Mouse (Mus musculus) neural tube, embryonic 13.5 days (tissue): ENCODE data around the gene Zfp462. TPM values are rescaled to one million over a fixed set of nuclear protein-coding genes. Genes with fewer than 3 reads are reported as not detected.

ENCODE experiments used
- ATAC-seq: fragments of 200-750 bp; cut with Nextera tagmentation; 2 replicates; pipeline ENCODE4 v1.8.0; 2017; ENCODE audit warnings: low read depth, mild to moderate bottlenecking, moderate TSS enrichment, moderate library complexity
- H3K27ac ChIP-seq: fragments of 300-500 bp; sonication (generic); replicated peaks from 2 replicates; pipeline ENCODE4 v1.5.1; 2015; ENCODE audit warnings: moderate library complexity, mild to moderate bottlenecking, inconsistent platforms
- H3K27me3 ChIP-seq: fragments of 300-500 bp; sonication (generic); 2 replicates; pipeline ENCODE4 v1.6.1; 2015; ENCODE audit warnings: mild to moderate bottlenecking, inconsistent platforms
- H3K36me3 ChIP-seq: fragments of 300-500 bp; sonication (generic); 2 replicates; pipeline ENCODE4 v1.6.1; 2015; ENCODE audit warnings: mild to moderate bottlenecking, inconsistent platforms
- H3K4me1 ChIP-seq: fragments of 300-500 bp; sonication (generic); replicated peaks from 2 replicates; pipeline ENCODE4 v1.6.1; 2015; ENCODE audit warnings: inconsistent platforms
- H3K4me2 ChIP-seq: fragments of 300-500 bp; sonication (generic); 2 replicates; pipeline ENCODE4 v1.6.1; 2015; ENCODE audit warnings: inconsistent platforms, mild to moderate bottlenecking, moderate library complexity
- H3K4me3 ChIP-seq: fragments of 300-500 bp; sonication (generic); 2 replicates; pipeline ENCODE4 v1.5.1; 2015; ENCODE audit warnings: mild to moderate bottlenecking, inconsistent platforms
- H3K9ac ChIP-seq: fragments of 300-500 bp; sonication (generic); 2 replicates; pipeline ENCODE4 v1.6.1; 2015; ENCODE audit warnings: moderate library complexity, mild to moderate bottlenecking, inconsistent platforms
- H3K9me3 ChIP-seq: fragments of 300-500 bp; sonication (generic); 2 replicates; pipeline ENCODE4 v1.6.1; 2016; ENCODE audit warnings: inconsistent platforms
- WGBS: fragments of 180-500 bp; shearing (Covaris S2); methylation state at CpG from one replicate; pipeline ENCODE4 v1.1.7; 2015; 5-methylcytosine and 5-hydroxymethylcytosine counted together
- polyA plus RNA-seq: library from polyadenylated mRNA; unstranded; fragments of >200 nt; fragmentation: Nextera tagmentation; extraction: Ambion mirVana; gene quantifications from 2 replicates; pipeline ENCODE4 v1.2.1, GENCODE M21; 2015

The Zfp462 gene
- polyA plus RNA-seq, 1 experiment from 2014 or later, result 15.3 TPM

- H3K36me3 ChIP-seq, result no peaks in the 10 kb centered on the region
- 87% methylated on average over 9 of the region's 9 CpGs for WGBS
Observed at GRCm38 (mm10) chr4:55101601-55102000, 156.8 kb downstream of the Zfp462 start.

GRCm38 (mm10) chr4:55102382-55102781 is 157.5 kb downstream of the Zfp462 start:
- H3K36me3 ChIP-seq, result no peaks in the 10 kb centered on the region
- H3K27me3 ChIP-seq, result no peaks in the 10 kb centered on the region
- no peak overlapping the region for H3K4me3 ChIP-seq
- 90% methylated on average over 3 of the region's 3 CpGs for WGBS
- H3K9me3 ChIP-seq, result no peaks in the 10 kb centered on the region
- ATAC-seq, result no peak
- H3K9ac ChIP-seq, result no peak overlapping the region
- no peak overlapping the region for H3K27ac ChIP-seq
- peaks cover 13% of the 10 kb centered on the region for H3K4me1 ChIP-seq
- H3K4me2 ChIP-seq, result no peak overlapping the region

More at GRCm38 (mm10) chr4:55101601-55102000, 156.8 kb downstream of the Zfp462 start:
- H3K4me1 ChIP-seq, result peaks cover 15% of the 10 kb centered on the region
- no peak overlapping the region for H3K4me3 ChIP-seq
- no peak overlapping the region for H3K9ac ChIP-seq
- no peak overlapping the region for H3K27ac ChIP-seq
- H3K27me3 ChIP-seq, result no peaks in the 10 kb centered on the region
- ATAC-seq, result no peak
- H3K4me2 ChIP-seq, result no peak overlapping the region
- H3K9me3 ChIP-seq, result no peaks in the 10 kb centered on the region

- H3K9ac ChIP-seq, result no peak overlapping the region
- no peaks in the 10 kb centered on the region for H3K9me3 ChIP-seq
- no peak overlapping the region for H3K4me3 ChIP-seq
- WGBS, result 82% methylated on average over 3 of the region's 3 CpGs
- H3K36me3 ChIP-seq, result no peaks in the 10 kb centered on the region
- no peak overlapping the region for H3K4me2 ChIP-seq
- no peak overlapping the region for H3K27ac ChIP-seq
- H3K27me3 ChIP-seq, result no peaks in the 10 kb centered on the region
- ATAC-seq, result no peak
- peaks cover under 1% of the 10 kb centered on the region for H3K4me1 ChIP-seq
Observed at GRCm38 (mm10) chr4:55103575-55103974, 158.7 kb downstream of the Zfp462 start.

GRCm38 (mm10) chr4:55117839-55118487 is 173.1 kb downstream of the Zfp462 start:
- Histone ChIP-seq H3K4me3 (no peak overlapping the region), H3K9ac (no peak overlapping the region), H3K27me3 (no peaks in the 10 kb centered on the region), H3K4me2 (no peak overlapping the region), H3K27ac (no peak overlapping the region), H3K36me3 (no peaks in the 10 kb centered on the region), H3K9me3 (no peaks in the 10 kb centered on the region), H3K4me1 (no peaks in the 10 kb centered on the region)
- 55% methylated on average over 10 of the region's 10 CpGs for WGBS
- no peak for ATAC-seq

GRCm38 (mm10) chr4:55121126-55121525 is 176.3 kb downstream of the Zfp462 start:
- Histone ChIP-seq H3K4me1 (no peaks in the 10 kb centered on the region), H3K27me3 (no peaks in the 10 kb centered on the region), H3K36me3 (no peaks in the 10 kb centered on the region), H3K4me2 (no peak overlapping the region), H3K27ac (no peak overlapping the region), H3K9ac (no peak overlapping the region), H3K9me3 (no peaks in the 10 kb centered on the region), H3K4me3 (no peak overlapping the region)
- no peak for ATAC-seq
- WGBS, result 73% methylated on average over 2 of the region's 2 CpGs

- ATAC-seq, result no peak
- WGBS, result 33% methylated on average over 6 of the region's 6 CpGs
- Histone ChIP-seq H3K9ac (no peak overlapping the region), H3K4me2 (no peak overlapping the region), H3K27me3 (no peaks in the 10 kb centered on the region), H3K4me3 (no peak overlapping the region), H3K9me3 (no peaks in the 10 kb centered on the region), H3K27ac (no peak overlapping the region), H3K4me1 (no peaks in the 10 kb centered on the region), H3K36me3 (no peaks in the 10 kb centered on the region)
Observed at GRCm38 (mm10) chr4:55121952-55122351, 177.1 kb downstream of the Zfp462 start.

- Histone ChIP-seq H3K9ac (no peak overlapping the region), H3K36me3 (no peaks in the 10 kb centered on the region), H3K27me3 (no peaks in the 10 kb centered on the region), H3K4me2 (no peak overlapping the region), H3K27ac (no peak overlapping the region), H3K4me1 (no peaks in the 10 kb centered on the region), H3K4me3 (no peak overlapping the region), H3K9me3 (no peaks in the 10 kb centered on the region)
- ATAC-seq, result no peak
- 93% methylated on average over 3 of the region's 3 CpGs for WGBS
Observed at GRCm38 (mm10) chr4:55124126-55124525, 179.3 kb downstream of the Zfp462 start.

GRCm38 (mm10) chr4:55125048-55125737 is 180.3 kb downstream of the Zfp462 start:
- Histone ChIP-seq H3K9ac (no peak overlapping the region), H3K4me3 (no peak overlapping the region), H3K4me1 (no peaks in the 10 kb centered on the region), H3K4me2 (no peak overlapping the region), H3K9me3 (no peaks in the 10 kb centered on the region), H3K36me3 (no peaks in the 10 kb centered on the region), H3K27ac (no peak overlapping the region), H3K27me3 (no peaks in the 10 kb centered on the region)
- 48% methylated on average over 11 of the region's 11 CpGs for WGBS
- no peak for ATAC-seq

GRCm38 (mm10) chr4:55125738-55126054 is 180.8 kb downstream of the Zfp462 start:
- no peak for ATAC-seq

GRCm38 (mm10) chr4:55127228-55127901 is 182.5 kb downstream of the Zfp462 start:
- no peak overlapping the region for H3K27ac ChIP-seq
- no peak overlapping the region for H3K4me2 ChIP-seq
- no peaks in the 10 kb centered on the region for H3K27me3 ChIP-seq
- ATAC-seq, result no peak
- H3K9me3 ChIP-seq, result no peaks in the 10 kb centered on the region
- WGBS, result 91% methylated on average over 9 of the region's 9 CpGs
- no peaks in the 10 kb centered on the region for H3K36me3 ChIP-seq
- no peak overlapping the region for H3K9ac ChIP-seq
- no peaks in the 10 kb centered on the region for H3K4me1 ChIP-seq
- H3K4me3 ChIP-seq, result no peak overlapping the region

More at GRCm38 (mm10) chr4:55125738-55126054, 180.8 kb downstream of the Zfp462 start:
- no peak overlapping the region for H3K9ac ChIP-seq
- H3K4me3 ChIP-seq, result no peak overlapping the region
- H3K4me1 ChIP-seq, result no peaks in the 10 kb centered on the region
- WGBS, result 71% methylated on average over 4 of the region's 4 CpGs
- no peaks in the 10 kb centered on the region for H3K9me3 ChIP-seq
- H3K4me2 ChIP-seq, result no peak overlapping the region
- no peaks in the 10 kb centered on the region for H3K27me3 ChIP-seq
- H3K27ac ChIP-seq, result no peak overlapping the region
- H3K36me3 ChIP-seq, result no peaks in the 10 kb centered on the region

- Histone ChIP-seq H3K27ac (no peak overlapping the region), H3K9me3 (no peaks in the 10 kb centered on the region), H3K9ac (no peak overlapping the region), H3K4me2 (no peak overlapping the region), H3K4me1 (no peaks in the 10 kb centered on the region), H3K27me3 (no peaks in the 10 kb centered on the region), H3K36me3 (no peaks in the 10 kb centered on the region), H3K4me3 (no peak overlapping the region)
- no peak for ATAC-seq
- WGBS, result 89% methylated on average over 13 of the region's 13 CpGs
Observed at GRCm38 (mm10) chr4:55128088-55128835, 183.4 kb downstream of the Zfp462 start.
